9 mouse cellular contexts compared by ENCODE assay signal in genomic region chr8:121925624-121926023, GRCm38 (mm10). TPM values are rescaled to one million over a fixed set of nuclear protein-coding genes. Genes with fewer than 3 reads are reported as not detected.
DNase-seq lines count a peak whose midpoint lies in the region; ATAC-seq and TF ChIP-seq lines count a peak whose summit lies in the region.
"Had no signal": no experiment of that assay in that cellular context is flagged by ENCODE, and none has a peak within 500 bp of the region (broad histone marks: within the 10 kb centered on the region; RNA-seq: fewer than 3 reads in every experiment).

No protein-coding gene starts in this region.

- no peak overlapping the region for H3K4me2 ChIP-seq in forebrain, embryonic 15.5 days (replicated peaks)
- H3K4me2 ChIP-seq in liver, embryonic 11.5 days, result no peak overlapping the region

- H3K4me1 ChIP-seq in forebrain, embryonic 15.5 days, result no peaks in the 10 kb centered on the region
- H3K4me1 ChIP-seq in liver, embryonic 11.5 days (replicated peaks; ENCODE audit: control insufficient read depth, insufficient read depth, low read length), result no peaks in the 10 kb centered on the region

- TF ChIP-seq POLR2A in brain, embryonic 14.5 days (IDR thresholded peaks at IDR 0.05; ENCODE audit: borderline replicate concordance, extremely low read depth, insufficient read depth, insufficient read length, poor library complexity, severe bottlenecking), result no peak

- H3K9me3 ChIP-seq in forebrain, embryonic 15.5 days, result no peaks in the 10 kb centered on the region
- no peaks in the 10 kb centered on the region for H3K9me3 ChIP-seq in liver, embryonic 11.5 days (ENCODE audit: control insufficient read depth, low read length)

- no peaks in the 10 kb centered on the region for H3K36me3 ChIP-seq in forebrain, embryonic 15.5 days
- no peaks in the 10 kb centered on the region for H3K36me3 ChIP-seq in liver, embryonic 11.5 days (ENCODE audit: control insufficient read depth, insufficient read depth, low read length)

- H3K27ac ChIP-seq in forebrain, embryonic 15.5 days (replicated peaks), result no peak overlapping the region
- H3K27ac ChIP-seq in liver, embryonic 11.5 days (ENCODE audit: low read depth, low read length), result no peak overlapping the region

- no peaks in the 10 kb centered on the region for H3K27me3 ChIP-seq in forebrain, embryonic 15.5 days
- no peaks in the 10 kb centered on the region; the same call in 1 of the 2 replicates for H3K27me3 ChIP-seq in liver, embryonic 11.5 days (replicated peaks; ENCODE audit: control insufficient read depth, insufficient read depth, low read length)

- H3K4me3 ChIP-seq in forebrain, embryonic 15.5 days, result no peak overlapping the region
- no peak overlapping the region for H3K4me3 ChIP-seq in liver, embryonic 11.5 days (ENCODE audit: low read depth, low read length)

- 29% methylated on average over 10 of the region's 10 CpGs for WGBS in forebrain, embryonic 15.5 days
- WGBS in liver, embryonic 11.5 days, result 29% methylated on average over 10 of the region's 10 CpGs

- peak; percentile 41 for DNase-seq in ovary, postnatal 10 days (ENCODE audit: low spot score)
- DNase-seq in ovary, adult 18-20 months (ENCODE audit: low spot score), result no peak
- DNase-seq in brain, embryonic 14.5 days (ENCODE audit: low read depth), result peak; percentile 91
- peak; percentile 86 for DNase-seq in induced T-regulatory cell, adult 2 months (ENCODE audit: low read depth)
- DNase-seq in liver, embryonic 11.5 days (ENCODE audit: low spot score), result peak; percentile 69
- peak; percentile 77 for DNase-seq in ovary, postnatal 14 days (ENCODE audit: low spot score)
- DNase-seq in thymus, postnatal 10 days (ENCODE audit: low spot score in 2 of 2), result peak; percentile 41 to 75

- 0 out of 2 replicates have a peak, but pooled peaks have one; percentile 26 for ATAC-seq in forebrain, embryonic 15.5 days (replicated peaks)
- ATAC-seq in liver, embryonic 11.5 days (replicated peaks; ENCODE audit: low FRiP score), result no peak

- TF ChIP-seq CTCF in brain, embryonic 14.5 days (IDR thresholded peaks at IDR 0.05; ENCODE audit: borderline replicate concordance, extremely low read depth, insufficient read depth, insufficient read length), result peak; percentile 93

- no peak overlapping the region for H3K9ac ChIP-seq in forebrain, embryonic 15.5 days (replicated peaks)
- H3K9ac ChIP-seq in liver, embryonic 11.5 days (ENCODE audit: low read depth, low read length), result no peak overlapping the region

RNA-seq across cellular contexts. Expression of gene Slc7a5, which starts 18.1 kb away (rescaled TPM):
- polyA plus RNA-seq in brain, embryonic 14.5 days (2012; rRNA removed), result 98.8 and 113 TPM in 2 replicates
- polyA plus RNA-seq in forebrain, embryonic 15.5 days (2015; fragmentation: Nextera tagmentation; extraction: Ambion mirVana), result 39.2 and 45.8 TPM in 2 replicates
- polyA plus RNA-seq in liver, embryonic 11.5 days (2014; fragmentation: Nextera tagmentation; extraction: Ambion mirVana), result 58.2 and 61.5 TPM in 2 replicates

RNA-seq across cellular contexts. Expression of gene Car5a, which starts 19.1 kb away (rescaled TPM):
- 0.14 and 0.44 TPM in 2 replicates for polyA plus RNA-seq in brain, embryonic 14.5 days (2012; rRNA removed)
- 0.37 and 0.43 TPM in 2 replicates for polyA plus RNA-seq in forebrain, embryonic 15.5 days (2015; fragmentation: Nextera tagmentation; extraction: Ambion mirVana)
- polyA plus RNA-seq in liver, embryonic 11.5 days (2014; fragmentation: Nextera tagmentation; extraction: Ambion mirVana), result 0.55 and 0.66 TPM in 2 replicates
- polyA plus RNA-seq: gonadal fat pad, adult 2 months had no signal

RNA-seq across cellular contexts. Expression of gene Banp, which starts 23.9 kb away (rescaled TPM):
- 114 and 148 TPM in 2 replicates for polyA plus RNA-seq in brain, embryonic 14.5 days (2012; rRNA removed)
- 64.8 and 65.3 TPM in 2 replicates for polyA plus RNA-seq in forebrain, embryonic 15.5 days (2015; fragmentation: Nextera tagmentation; extraction: Ambion mirVana)
- 40.2 and 47.4 TPM in 2 replicates for polyA plus RNA-seq in liver, embryonic 11.5 days (2014; fragmentation: Nextera tagmentation; extraction: Ambion mirVana)
